Mouse (Mus musculus) WW6 (cell line): ENCODE measurements at regions not wholly inside any gene's neighbourhood (a gene's known extent, or its start where the extent isn't known, plus 50 kb on each side); places are given as distances from the start of the nearest gene placed in this dataset.

Experiments used
- DNase-seq: peaks from one replicate; pipeline ENCODE4 v3.0.0-alpha.2; 2013; ENCODE audit warnings: low read depth, low spot score

DNA sequence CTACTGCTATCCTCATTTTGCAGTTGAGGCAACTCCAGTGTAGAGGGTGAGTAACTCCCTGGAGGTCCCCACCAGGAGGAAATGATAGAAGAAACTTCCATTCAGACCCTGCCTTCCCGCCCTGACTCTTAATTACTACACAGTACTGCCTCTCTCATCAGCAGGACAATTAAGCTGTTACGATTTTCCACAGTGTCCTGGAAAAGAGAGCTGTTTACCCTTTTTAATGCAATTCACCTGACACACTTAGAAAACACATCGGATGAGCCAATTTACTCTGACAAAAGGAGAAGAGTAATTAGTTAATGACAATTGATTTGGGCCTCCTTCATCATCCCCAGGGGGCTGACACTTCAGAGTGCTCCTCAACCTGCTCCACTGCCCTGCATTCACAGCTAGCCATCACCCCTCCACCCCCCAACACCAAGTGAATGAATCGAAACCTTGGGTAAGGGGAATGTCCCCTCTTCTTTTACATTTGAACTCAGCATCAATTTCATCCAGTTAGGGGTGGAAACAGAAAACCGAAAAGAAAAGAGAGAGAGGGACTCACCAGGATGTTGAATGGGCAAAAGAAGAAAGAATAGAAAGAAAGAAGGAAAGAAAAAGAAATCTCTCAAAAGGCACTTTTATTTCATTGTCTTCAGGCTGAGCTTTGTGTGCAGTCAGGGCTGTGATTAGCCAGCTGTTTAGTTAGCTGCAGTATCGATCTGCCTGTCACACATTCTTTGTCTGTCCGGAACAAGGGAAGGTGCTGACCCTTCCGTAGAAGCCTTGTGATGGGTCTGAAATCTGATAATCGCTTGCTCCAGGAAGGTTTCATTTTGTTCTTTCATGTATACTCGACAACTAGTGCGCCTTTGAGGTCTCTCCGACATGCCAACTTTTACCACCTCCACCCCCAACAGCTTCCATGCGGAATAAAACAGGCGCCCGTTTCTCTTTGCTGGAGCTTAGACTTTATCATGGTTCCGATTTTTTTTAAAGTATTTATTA is 482.6 kb upstream of the Tenm4 start:
- DNase-seq = no peak

DNA sequence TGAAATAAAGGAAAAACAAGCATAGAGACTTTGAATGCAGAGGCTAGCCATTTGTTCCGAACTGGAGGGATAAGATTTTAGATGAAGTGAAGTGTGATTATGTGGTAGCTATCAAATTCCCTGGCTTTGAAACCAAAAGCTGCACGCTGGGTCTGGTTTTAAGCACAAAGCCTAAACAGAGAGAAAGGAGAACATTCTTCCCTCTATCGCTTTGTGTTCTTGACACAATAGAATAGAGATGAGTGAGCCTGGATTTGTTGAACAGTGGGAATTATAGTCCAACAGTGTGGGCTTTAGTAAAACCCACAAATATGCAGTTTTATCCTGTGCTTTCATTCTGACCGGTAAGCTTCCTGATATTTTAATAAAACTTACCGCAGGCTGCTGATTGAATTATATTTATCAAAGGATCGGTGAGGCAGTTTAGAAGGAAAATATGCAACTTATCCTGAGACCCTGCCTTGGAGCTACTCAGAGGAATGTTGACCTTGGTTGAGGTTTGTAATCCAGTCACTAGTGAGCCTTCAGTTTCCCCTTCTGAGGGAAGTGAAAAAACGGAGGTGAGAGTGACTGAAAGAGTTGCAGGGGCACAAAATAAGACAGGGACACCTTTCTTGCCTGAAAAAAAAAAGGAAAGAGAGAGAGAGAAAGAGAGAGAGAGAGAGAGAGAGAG is 481.7 kb upstream of the Tenm4 start:
- no peak for DNase-seq

DNA sequence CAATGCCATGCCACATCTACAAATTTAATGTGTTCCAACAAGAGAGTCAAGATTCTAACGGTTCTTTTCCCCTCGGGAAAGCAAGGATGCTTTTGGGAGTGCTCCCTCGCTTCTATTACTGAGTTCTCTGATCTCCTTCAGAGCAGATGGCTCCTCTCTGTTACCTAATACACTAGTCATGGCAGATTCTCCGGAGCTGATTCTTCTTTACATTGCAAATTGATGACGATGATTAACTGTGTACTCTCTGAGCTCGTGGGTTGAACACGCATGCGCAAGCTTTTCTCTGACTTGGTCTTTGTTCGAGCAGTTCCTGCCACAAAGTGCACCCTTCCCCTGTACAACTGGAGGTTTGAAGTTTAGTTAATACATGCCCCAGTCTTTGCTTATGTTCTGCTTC is 471.5 kb upstream of the Tenm4 start:
- no peak for DNase-seq

DNA sequence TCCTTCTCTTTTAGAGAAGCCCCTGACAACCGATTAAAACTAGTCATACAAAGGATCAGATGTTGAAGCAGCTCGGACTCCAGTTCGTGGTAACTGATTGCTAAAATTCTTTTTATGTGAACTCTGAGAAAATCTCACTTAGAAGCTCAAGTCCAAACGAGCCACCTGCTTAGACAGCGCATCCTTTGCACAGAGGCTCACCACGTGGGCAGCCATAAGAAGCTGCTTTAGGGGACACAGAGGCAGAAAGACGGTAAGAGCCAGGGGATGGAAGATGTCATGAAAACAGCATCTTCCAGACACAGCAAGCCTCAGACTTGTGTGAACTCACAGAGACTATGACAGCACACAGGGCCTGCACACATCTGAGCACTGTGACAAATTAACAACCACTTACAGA is 461.0 kb upstream of the Tenm4 start:
- DNase-seq = no peak

DNA sequence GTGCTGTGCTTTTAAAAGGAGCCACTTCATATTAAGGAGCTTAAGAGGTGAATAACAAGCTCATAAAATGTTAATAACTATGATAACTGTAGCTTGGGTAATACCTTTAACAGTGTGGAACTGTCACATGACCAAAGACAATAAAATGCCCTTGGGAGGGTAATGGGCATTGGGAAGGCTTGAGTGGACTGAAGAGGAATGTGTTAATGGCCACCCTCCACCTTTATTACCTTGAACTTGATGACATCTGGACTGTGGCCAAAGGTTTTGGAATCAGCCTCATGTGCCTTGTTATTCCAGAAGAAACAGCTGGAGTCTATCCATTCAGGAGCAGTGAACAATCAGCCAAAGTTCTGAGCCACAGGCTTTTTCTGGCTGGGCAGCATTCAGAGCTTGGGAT is 451.0 kb upstream of the Tenm4 start:
- no peak for DNase-seq

DNA sequence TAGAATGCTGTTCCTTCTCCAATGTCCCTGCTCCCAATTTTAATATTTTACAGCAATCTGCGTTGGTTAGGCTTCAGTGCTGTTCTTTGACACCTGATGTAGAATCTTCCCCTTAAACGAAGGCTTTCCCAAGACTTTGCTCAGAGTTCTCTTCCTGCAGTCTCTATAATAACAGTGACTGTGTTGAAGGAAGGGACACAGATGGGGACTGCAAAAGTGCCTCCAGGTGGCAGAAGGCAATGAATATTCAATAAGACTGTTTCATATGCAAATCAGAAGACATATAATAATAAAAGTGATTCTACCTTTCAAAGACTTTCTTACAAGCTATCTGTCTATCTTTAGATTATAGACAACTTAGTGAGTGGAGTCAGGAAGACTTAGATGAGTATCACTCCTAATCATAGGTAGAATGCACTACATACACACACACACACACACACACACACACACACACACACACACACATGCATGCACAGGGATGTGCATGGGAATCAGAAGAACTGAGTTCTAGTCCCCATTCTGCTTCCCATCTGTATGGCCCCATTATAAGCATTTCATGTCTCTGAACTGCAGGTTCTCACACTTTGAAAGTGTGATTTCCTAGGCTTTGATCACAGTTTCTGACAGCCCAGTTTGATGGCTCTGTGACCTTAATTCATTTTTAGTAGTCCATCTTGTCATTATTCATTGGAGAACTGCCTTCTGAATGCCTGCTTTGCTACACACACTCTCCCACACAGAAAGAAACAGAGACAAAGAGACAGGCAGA is 445.1 kb upstream of the Tenm4 start:
- DNase-seq = no peak

DNA sequence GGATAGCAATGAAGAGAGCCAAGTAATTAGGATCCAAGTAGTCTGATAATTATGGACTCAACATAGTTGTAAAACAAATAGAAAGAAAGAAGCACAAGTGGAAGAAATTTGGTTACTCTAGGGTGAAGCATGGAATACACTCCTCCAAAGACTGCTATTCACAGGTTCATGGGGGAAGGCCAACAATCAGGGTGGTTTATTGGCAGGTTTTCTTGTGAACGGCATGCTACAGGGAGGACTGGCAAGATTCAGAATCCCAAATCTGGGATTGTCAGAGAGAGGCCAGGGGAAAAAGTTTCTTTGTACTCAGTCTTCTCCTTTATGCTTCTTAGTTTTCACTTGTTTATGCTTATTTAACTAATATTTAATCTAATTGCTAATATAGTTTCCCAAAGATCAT is 437.2 kb upstream of the Tenm4 start:
- DNase-seq = no peak

DNA sequence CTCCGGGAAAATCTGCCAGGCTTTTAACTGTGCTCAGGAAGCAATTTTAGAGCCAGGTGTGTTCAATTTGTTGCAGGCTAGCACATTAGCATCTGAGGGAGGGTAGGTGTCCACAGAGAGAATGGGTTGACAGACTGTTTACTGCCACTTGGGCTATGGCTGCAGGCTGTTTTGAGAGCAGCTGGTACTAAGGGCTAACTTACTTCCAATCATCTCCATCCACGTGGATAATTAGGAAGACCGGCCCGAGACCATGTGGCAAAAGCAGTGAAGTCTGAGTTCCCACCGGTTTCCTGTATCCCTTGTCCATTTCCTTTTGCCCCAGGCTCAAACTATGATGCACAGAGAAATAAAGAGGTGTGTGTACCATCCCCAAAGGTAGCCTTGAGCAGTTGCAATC is 436.5 kb upstream of the Tenm4 start:
- DNase-seq = no peak

DNA sequence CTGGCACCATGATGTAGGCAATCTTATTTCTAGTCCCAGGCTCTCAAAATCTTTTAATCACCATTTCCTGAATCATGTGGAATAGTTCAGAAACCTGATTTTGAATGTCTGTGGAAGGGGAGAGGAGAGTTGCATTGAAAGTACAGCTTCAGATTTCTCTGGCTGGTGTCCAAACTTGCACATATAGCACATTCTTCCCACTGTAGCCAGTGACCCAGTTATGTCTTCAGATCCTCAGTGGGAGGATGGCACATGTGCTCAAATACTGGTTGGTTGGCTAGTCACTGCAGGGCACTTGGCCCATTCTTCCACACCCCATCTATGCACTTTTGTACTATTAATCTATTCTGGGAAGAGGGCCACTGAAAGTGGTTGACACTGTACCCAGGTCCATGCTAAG is 434.3 kb upstream of the Tenm4 start:
- no peak for DNase-seq

DNA sequence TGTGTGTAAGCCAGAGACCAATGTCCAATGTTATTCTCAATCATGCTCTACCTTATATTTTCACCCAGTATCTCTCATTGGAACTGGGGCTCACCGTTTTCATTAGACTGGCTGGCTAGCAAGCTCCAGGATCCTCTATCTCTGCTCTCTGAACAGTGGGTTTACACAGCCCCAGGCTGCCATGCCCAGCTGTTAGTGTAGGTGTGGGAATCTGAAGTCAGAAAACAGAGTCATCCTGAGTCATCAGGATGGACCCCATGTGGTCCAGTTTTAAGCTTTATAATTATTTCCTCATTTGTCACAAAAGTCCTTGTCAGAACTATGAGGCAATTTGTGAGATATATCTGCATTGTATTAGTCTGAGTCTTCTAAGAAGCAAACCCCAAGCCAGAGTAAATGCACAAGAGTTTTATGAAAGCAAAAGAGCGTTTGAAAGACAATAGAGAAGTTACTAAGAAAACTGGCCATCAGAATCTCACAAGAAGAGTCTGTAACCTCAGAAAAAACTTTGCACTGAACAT is 432.3 kb upstream of the Tenm4 start:
- DNase-seq = no peak

DNA sequence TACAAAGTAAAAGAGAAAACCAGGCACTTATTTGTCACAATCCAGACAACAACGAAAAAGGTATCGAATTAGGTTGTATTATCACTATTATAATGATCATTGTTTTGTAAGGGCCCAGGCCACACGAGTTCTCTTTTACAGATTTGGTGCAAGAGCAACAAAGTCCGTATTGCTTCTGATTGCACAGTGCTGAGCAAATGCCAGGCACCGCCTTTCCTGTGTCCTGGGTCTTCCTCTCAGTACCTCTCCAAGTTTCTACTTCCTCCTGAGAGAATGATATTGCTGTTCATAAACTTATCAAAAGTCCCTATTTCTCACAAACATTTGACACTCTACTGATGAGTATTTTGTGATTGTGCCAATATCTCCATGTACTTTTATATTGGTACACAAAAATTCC is 431.3 kb upstream of the Tenm4 start:
- DNase-seq = no peak

DNA sequence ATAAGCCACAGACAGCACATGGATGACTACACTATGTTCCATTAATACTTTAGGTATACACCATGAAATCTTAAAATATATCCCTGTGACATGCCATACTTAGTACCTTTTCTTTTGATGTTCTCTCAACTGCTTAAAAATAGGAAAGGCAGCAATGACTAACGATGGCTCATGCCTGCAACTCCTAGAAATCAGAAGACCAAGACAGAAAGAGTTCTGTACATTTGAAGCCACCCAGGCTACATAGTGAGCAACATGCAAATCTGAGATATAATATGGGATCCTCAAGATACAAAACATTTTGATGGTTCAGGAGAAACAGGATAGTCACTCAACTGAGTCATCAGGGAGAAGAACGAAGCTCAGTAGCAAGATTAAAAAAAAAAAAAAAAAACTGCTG is 412.7 kb upstream of the Tenm4 start:
- no peak for DNase-seq

DNA sequence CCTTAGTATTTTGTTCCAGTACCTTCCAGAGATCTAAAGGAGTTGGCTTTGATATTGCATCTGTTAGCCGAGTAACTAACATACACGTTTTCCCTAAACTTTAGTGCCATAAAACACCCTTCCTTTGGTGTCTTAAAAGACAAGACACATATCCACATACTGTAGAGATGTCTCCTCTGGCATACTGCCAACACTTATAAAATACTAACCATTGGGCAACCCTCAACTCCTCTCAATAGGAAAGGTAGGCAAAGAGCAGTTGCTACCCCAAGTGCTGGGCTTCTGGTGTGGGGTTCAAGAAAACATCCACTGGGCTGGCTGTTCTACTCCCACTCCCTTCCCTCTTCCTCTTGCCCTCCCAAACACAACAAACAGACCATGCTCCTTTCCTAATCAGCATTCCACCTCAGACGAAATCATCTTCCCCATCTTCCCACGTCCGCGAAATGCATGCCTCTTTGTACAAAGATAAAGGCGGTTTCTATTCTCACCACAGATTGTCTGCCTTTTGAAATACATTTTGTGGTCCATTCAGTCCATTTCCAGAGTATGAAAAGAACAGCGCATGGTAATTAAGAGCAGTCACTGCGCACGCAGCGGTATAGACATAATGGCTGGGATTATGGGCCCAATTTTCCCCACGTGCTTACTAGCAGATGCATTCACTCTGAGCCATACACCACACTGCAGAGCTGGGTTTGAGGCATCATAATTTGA is 409.9 kb upstream of the Tenm4 start:
- DNase-seq = no peak

DNA sequence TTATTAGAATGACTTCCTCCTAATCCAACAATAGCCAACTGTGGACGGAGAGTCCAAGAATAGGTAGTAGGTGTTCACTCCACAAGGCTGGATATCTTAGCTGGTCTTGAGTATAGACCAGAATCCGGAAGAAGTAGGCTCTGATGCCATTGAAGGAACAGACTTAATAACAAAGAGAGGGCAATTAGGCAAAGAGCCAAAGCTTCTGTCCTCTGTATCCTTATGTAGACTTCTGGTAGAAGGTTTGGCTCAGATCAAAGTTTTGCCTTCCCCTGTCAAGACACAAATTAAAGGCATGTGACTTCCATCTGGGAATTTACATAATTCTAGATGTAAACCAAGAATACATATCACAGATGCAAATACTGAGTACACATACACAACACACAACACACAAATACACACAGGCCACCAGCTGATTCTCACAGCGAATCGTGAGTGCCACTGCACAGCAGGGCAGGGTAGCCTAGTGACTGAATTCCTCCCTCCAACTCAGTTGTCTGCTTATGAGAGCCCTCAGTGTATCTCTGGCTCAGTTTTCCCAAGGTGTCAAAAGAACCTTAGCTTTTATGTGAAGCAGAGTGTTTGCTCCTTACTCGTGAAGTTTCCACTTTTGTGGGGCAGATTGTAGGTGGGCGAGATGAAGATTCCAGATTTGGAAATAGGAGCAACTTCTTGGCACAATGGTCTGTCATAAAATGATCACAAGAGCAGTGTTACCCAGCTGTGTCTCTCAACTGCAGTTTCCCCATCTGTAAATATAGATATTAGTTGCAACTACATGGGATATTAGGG is 404.5 kb upstream of the Tenm4 start:
- DNase-seq = no peak

DNA sequence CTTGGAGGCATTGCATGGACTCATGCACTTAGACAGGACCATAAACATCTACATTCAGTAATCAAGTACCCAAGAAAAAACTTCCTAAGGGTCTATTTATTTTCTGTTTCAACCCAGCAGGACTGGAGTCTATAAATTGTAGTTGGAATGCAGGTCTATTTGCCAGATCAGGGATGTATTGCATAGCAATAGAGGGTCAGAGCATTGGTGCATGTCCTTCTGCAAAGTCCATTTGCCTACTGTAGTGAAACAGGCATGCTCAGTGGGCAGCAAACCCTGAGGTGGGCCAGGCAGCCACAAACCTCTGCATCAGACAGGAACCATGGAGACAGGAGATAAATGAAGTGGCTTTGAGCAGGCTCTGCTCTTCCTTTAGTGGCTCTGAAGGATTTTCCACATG is 386.5 kb upstream of the Tenm4 start:
- no peak for DNase-seq

DNA sequence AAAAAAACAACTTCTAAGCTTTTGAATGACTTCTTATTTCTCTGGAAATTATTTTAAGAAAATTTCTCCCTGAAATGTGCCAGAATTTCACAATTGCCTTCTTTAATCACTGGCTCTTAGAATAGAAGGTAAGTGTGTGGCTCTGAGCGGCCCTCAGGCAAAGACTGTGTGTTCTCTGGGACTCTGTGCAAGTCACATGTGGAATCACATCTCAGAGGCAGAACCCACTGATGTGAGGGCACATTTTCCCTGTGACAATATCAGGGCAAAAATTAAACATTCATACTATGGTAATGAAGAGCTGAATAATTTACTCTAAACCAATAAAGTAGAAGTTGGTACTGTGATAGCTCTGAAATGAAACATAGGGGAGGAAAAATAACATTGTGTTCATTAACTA is 383.5 kb upstream of the Tenm4 start:
- DNase-seq = no peak

DNA sequence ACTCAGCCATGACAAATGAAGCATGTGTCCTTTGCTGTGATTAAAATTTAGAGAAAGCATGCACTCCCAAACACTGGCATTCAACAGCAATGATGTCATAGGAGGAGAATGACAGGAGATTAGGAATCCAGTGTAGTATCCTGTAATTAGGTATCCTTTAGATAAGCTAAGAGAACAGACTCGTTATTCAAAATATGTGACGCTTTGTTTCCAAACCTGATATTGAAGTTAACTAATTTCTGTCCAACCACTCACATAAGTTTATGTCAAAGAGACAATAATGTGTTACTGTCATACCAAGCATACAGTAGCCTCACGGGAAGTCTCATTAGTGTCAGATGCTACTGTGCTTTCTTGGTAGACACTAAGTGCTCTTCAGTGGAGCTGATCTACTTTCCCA is 383.1 kb upstream of the Tenm4 start:
- DNase-seq = no peak

DNA sequence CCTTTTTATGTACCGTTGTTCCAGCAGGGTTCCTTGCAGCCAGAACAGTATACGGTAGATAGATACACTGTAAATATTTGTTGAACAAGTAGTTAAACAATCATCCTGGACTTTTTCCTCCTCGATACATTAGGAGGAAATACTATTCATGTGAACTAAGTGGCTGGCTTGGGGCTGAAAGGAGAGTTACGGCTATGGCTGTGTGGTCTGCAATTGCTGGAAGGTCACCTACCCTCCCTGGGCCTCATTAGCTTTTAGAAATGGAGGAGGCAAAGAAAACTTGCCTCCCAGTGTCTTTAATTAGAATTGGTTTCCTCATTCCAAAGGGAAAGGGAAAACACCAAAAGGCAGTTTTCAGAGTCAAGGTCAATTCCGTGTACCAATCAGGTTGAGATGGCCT is 381.6 kb upstream of the Tenm4 start:
- DNase-seq = no peak

DNA sequence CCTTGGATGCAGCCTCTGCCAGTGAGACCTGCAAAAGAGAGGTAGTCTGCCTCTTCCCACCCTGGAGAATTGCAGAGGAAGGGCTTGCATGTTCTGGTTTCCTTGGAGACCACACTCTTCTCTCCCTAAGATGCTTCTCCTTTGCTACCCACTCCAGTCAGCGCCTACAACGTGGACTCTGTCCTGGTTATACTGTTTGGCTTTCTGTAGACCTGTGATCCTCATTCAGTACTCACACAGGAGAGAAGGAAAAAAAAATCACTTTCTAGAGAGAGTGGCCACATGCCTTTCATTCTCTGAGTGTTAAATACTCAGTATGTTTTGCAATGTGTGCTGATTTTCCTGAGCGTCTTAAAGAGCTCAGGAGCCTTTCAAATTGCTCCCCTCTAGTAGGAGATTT is 372.0 kb upstream of the Tenm4 start:
- DNase-seq = no peak

DNA sequence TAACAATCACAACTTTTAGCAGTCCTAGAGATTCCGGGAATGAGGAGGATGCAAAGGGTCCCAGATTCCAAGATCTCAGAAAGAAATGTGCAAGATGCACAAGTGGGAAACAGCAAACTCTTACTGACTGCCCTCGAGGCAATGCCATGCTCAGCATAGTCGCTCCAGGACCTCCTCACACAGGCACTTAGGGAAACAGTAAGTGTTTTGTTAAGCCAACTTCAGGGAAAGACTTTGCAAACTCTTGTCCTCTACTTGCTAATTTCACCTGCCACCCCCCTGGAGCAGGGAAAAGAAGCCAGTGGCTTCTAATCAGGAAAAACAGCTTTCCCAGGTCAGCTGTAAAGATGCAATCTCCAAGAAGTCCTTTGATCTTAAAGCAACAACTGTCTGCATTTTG is 361.4 kb upstream of the Tenm4 start:
- no peak for DNase-seq

DNA sequence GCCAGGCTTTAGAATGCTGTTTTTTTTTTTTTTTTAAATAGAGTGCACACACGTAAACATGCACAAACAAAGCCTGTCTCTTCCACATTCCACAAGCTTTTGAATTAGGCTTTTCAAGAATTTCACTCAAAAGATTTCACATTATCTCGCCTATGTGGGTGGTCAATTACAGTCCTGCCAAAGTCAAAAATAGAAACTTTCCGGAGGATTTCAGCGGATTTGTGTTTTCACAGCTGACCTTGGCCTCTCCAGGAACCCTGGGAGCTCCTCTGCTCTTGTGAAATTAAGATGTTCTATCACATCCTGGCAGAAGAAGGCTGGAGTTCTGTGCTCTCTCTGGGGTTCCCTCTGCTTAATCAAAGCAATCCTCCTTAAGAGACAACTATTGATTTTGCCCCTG is 360.9 kb upstream of the Tenm4 start:
- DNase-seq = no peak
